In genomic region chrX:135574261-135574957, GRCm38 (mm10) we compare ENCODE assay signal across 10 mouse cellular contexts. TPM values are rescaled to one million over a fixed set of nuclear protein-coding genes. Genes with fewer than 3 reads are reported as not detected.
DNase-seq lines count a peak whose midpoint lies in the region; ATAC-seq and TF ChIP-seq lines count a peak whose summit lies in the region.
"Not testable (repeated sequence)": the region's sequence is repeated elsewhere in the genome, so short reads cannot be mapped to it uniquely, and the experiment has no call there.
"Had no signal": no experiment of that assay in that cellular context is flagged by ENCODE, and none has a peak within 500 bp of the region (broad histone marks: within the 10 kb centered on the region; RNA-seq: fewer than 3 reads in every experiment).

No protein-coding gene starts in this region.

- not testable (repeated sequence) for TF ChIP-seq CTCF in brain, embryonic 14.5 days (IDR thresholded peaks at IDR 0.05; ENCODE audit: borderline replicate concordance, extremely low read depth, insufficient read depth, insufficient read length); liver, adult 2 months (IDR thresholded peaks at IDR 0.05; ENCODE audit: low read depth, low read length)

- not testable (repeated sequence) for H3K9ac ChIP-seq in kidney, embryonic 16.5 days (replicated peaks; ENCODE audit: low read length); liver, adult 2 months (ENCODE audit: low read depth, low read length); stomach, embryonic 15.5 days

- H3K9me3 ChIP-seq in kidney, embryonic 16.5 days (ENCODE audit: low read length); stomach, embryonic 15.5 days: not testable (repeated sequence)

- H3K79me2 ChIP-seq in liver, adult 2 months (ENCODE audit: control insufficient read depth, insufficient read depth, low read length), result not testable (repeated sequence)

- H3K36me3 ChIP-seq in kidney, embryonic 16.5 days (ENCODE audit: insufficient read depth, low read length); liver, adult 2 months (ENCODE audit: control insufficient read depth, insufficient read depth, low read length); stomach, embryonic 15.5 days: not testable (repeated sequence)

- ATAC-seq in hematopoietic stem cell, adult 5-6 weeks (replicated peaks in 1 of 2; ENCODE audit: insufficient read depth in 1 of 2, low FRiP score in 2 of 2, low TSS enrichment in 1 of 2, low read depth in 1 of 2, poor library complexity in 2 of 2, severe bottlenecking in 2 of 2), result peak; percentile 46 to 64
- peak; percentile 89 for ATAC-seq in kidney, embryonic 16.5 days (ENCODE audit: low FRiP score, low TSS enrichment)
- ATAC-seq in stomach, embryonic 15.5 days (ENCODE audit: insufficient read depth, low FRiP score, low read depth), result peak; percentile 76

- 29% methylated on average over 8 of the region's 8 CpGs for WGBS in kidney, embryonic 16.5 days
- 45% methylated on average over 5 of the region's 8 CpGs for WGBS in liver, adult 2 months
- 21% methylated on average over 8 of the region's 8 CpGs for WGBS in stomach, embryonic 15.5 days

- peak; percentile 4 for DNase-seq in brain, embryonic 14.5 days (ENCODE audit: low read depth)
- DNase-seq in gastrocnemius, adult 18-20 months (ENCODE audit: low spot score), result peak; percentile 1
- DNase-seq in liver, adult 2 months (ENCODE audit: extremely low read depth, low read depth, low spot score), result peak; percentile 19
- peak; percentile 29 for DNase-seq in lung, postnatal 10 days

- H3K4me2 ChIP-seq in kidney, embryonic 16.5 days (replicated peaks; ENCODE audit: low read depth, low read length), result 0 out of 2 replicates have a peak overlapping the region, but pooled peaks have one; percentile 4
- not testable (repeated sequence) for H3K4me2 ChIP-seq in stomach, embryonic 15.5 days

- H3K4me1 ChIP-seq in kidney, embryonic 16.5 days (ENCODE audit: insufficient read depth, low read length); liver, adult 2 months (ENCODE audit: control insufficient read depth, insufficient read depth, low read length); stomach, embryonic 15.5 days: not testable (repeated sequence)

- not testable (repeated sequence) for H3K4me3 ChIP-seq in kidney, embryonic 16.5 days (ENCODE audit: low read length); liver, adult 2 months (ENCODE audit: insufficient read depth, low read depth, low read length); stomach, embryonic 15.5 days (replicated peaks)

- TF ChIP-seq POLR2A in brain, embryonic 14.5 days (IDR thresholded peaks at IDR 0.05; ENCODE audit: borderline replicate concordance, extremely low read depth, insufficient read depth, insufficient read length, poor library complexity, severe bottlenecking); liver, adult 2 months (IDR thresholded peaks at IDR 0.05; ENCODE audit: extremely low read depth, insufficient read depth, low read length): not testable (repeated sequence)

- not testable (repeated sequence) for H3K27ac ChIP-seq in kidney, embryonic 16.5 days (ENCODE audit: low read length); liver, adult 2 months (replicated peaks; ENCODE audit: insufficient read depth, low read depth, low read length); stomach, embryonic 15.5 days

- H3K27me3 ChIP-seq in kidney, embryonic 16.5 days (ENCODE audit: insufficient read depth, low read length); liver, adult 2 months (ENCODE audit: control insufficient read depth, insufficient read depth, low read length); stomach, embryonic 15.5 days (replicated peaks): not testable (repeated sequence)

RNA-seq across cellular contexts. Expression of gene Nxf7, which starts 24.2 kb away (rescaled TPM):
- 0.15 TPM in 1 of 2 replicates, not detected in the other for polyA plus RNA-seq in brain, embryonic 14.5 days (2012; rRNA removed)
- not detected for total RNA-seq in gastrocnemius, adult 18-20 months (2021)
- 0.38 and 1.2 TPM in 2 replicates for total RNA-seq in hematopoietic stem cell, adult 5-6 weeks (2017)
- polyA plus RNA-seq in kidney, embryonic 16.5 days (2015; fragmentation: Nextera tagmentation; extraction: Ambion mirVana), result not detected in 2 replicates
- 0.20 and 0.37 TPM in 2 replicates for total RNA-seq in liver, adult 2 months (2014; rRNA removed)
- polyA plus RNA-seq in liver, adult 2 months (2012; rRNA removed), result not detected in 2 replicates
- polyA plus RNA-seq in stomach, embryonic 15.5 days (2015; fragmentation: Nextera tagmentation; extraction: Ambion mirVana), result 0.19 TPM in 1 of 2 replicates, not detected in the other
- polyA plus RNA-seq: erythroblast, embryonic 14.5 days; hindbrain, embryonic 13.5 days had no signal

RNA-seq across cellular contexts. Expression of gene Prame, which starts 53.1 kb away (rescaled TPM):
- polyA plus RNA-seq in brain, embryonic 14.5 days (2012; rRNA removed), result not detected in 2 replicates
- not detected for total RNA-seq in gastrocnemius, adult 18-20 months (2021)
- not detected in 2 replicates for total RNA-seq in hematopoietic stem cell, adult 5-6 weeks (2017)
- polyA plus RNA-seq in kidney, embryonic 16.5 days (2015; fragmentation: Nextera tagmentation; extraction: Ambion mirVana), result not detected in 2 replicates
- total RNA-seq in liver, adult 2 months (2014; rRNA removed), result not detected in 2 replicates
- polyA plus RNA-seq in liver, adult 2 months (2012; rRNA removed), result not detected in 2 replicates
- not detected in 2 replicates for polyA plus RNA-seq in stomach, embryonic 15.5 days (2015; fragmentation: Nextera tagmentation; extraction: Ambion mirVana)
- total RNA-seq: layer of hippocampus, adult 2 months had no signal
- polyA plus RNA-seq: erythroblast, embryonic 14.5 days; hindbrain, embryonic 13.5 days had no signal
